Mouse (Mus musculus): ENCODE results near the gene Dnajc4. TPM values are rescaled to one million over a fixed set of nuclear protein-coding genes. Genes with fewer than 3 reads are reported as not detected.

Gene Dnajc4
- polyA plus RNA-seq, 1 experiment: 15.8 TPM

- Histone ChIP-seq H3K27ac (ENCODE audit: insufficient read depth, low read length) (no peak overlapping the region), H3K9me3 (replicated peaks; ENCODE audit: control insufficient read depth, insufficient read depth, low read length, poor library complexity, severe bottlenecking) (no peaks in the 10 kb centered on the region), H3K27me3 (ENCODE audit: control insufficient read depth, insufficient read depth, low read length, poor library complexity, severe bottlenecking) (no peaks in the 10 kb centered on the region), H3K36me3 (ENCODE audit: control insufficient read depth, insufficient read depth, low read length, poor library complexity, severe bottlenecking) (peaks cover 12% of the 10 kb centered on the region; the same call in 1 of the 2 replicates), H3K4me3 (ENCODE audit: low read depth, low read length) (peak overlapping the region; percentile 5), H3K4me1 (ENCODE audit: control insufficient read depth, insufficient read depth, low read length) (no peaks in the 10 kb centered on the region), H3K9ac (ENCODE audit: low read depth, poor library complexity, severe bottlenecking) (peak overlapping the region; percentile 91)
- TF ChIP-seq EP300 (IDR thresholded peaks at IDR 0.05; ENCODE audit: insufficient read depth, low read depth, low read length) (no peak), CTCF (IDR thresholded peaks at IDR 0.05; ENCODE audit: low read depth, low read length) (no peak), POLR2A (IDR thresholded peaks at IDR 0.05; ENCODE audit: insufficient read depth, low read length) (no peak)
Measured at GRCm38 (mm10) chr19:6985951-6986708, 6.2 kb downstream of the Dnajc4 start.

DNA sequence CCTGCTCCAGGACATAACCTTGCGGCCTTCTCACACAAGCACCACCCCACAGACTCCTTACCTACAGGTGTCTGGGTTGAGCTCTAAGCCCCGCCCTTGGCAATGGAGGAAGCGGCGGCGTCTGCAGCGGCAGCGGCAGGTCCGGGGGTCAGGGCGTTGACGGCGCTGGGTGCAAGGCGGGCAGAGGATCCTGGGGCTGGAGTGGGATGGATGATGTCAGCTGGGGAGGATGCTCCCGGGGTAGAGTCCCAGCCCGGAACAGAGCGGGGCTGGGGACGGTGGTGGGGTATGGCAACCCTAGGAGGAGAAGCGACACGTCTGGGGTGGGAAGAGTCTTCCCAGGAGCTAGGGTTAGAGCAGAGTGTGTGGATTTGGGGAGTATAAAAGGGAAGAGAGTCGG lies 7.1 kb downstream of the Dnajc4 start:
- no peaks in the 10 kb centered on the region for H3K9me3 ChIP-seq (replicated peaks; ENCODE audit: control insufficient read depth, insufficient read depth, low read length, poor library complexity, severe bottlenecking)
- peak overlapping the region; percentile 40 for H3K4me3 ChIP-seq (ENCODE audit: low read depth, low read length)
- H3K27me3 ChIP-seq (ENCODE audit: control insufficient read depth, insufficient read depth, low read length, poor library complexity, severe bottlenecking): no peaks in the 10 kb centered on the region
- no peaks in the 10 kb centered on the region for H3K4me1 ChIP-seq (ENCODE audit: control insufficient read depth, insufficient read depth, low read length)
- H3K27ac ChIP-seq (ENCODE audit: insufficient read depth, low read length): no peak overlapping the region
- H3K9ac ChIP-seq (ENCODE audit: low read depth, poor library complexity, severe bottlenecking): peak overlapping the region; percentile 25; the same call in 1 of the 2 replicates
- H3K36me3 ChIP-seq (ENCODE audit: control insufficient read depth, insufficient read depth, low read length, poor library complexity, severe bottlenecking): peaks cover 12% of the 10 kb centered on the region; the same call in 1 of the 2 replicates
- TF ChIP-seq CTCF (IDR thresholded peaks at IDR 0.05; ENCODE audit: low read depth, low read length) (no peak), POLR2A (IDR thresholded peaks at IDR 0.05; ENCODE audit: insufficient read depth, low read length) (no peak), EP300 (IDR thresholded peaks at IDR 0.05; ENCODE audit: insufficient read depth, low read depth, low read length) (no peak)

DNA sequence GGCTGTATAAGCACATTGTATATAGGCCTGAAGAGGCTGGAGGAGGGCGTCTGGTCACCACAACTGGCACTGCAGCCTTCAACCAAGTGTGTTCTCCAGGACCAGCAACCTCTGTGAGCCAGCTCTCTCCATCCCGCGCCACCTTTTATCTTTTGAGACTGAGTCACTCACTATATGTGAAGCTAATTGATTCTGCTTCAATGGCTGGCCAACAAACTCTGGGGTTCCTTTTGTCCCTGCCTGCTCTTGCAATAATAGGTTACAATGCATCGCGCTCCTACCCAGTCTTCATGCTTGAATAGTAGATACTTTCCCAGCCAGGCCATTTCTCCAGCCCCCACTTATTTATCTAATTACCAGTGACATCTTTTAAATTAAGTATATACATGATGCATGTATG lies 8.8 kb downstream of the Dnajc4 start:
- Histone ChIP-seq H3K4me1 (ENCODE audit: control insufficient read depth, insufficient read depth, low read length) (no peaks in the 10 kb centered on the region), H3K27me3 (ENCODE audit: control insufficient read depth, insufficient read depth, low read length, poor library complexity, severe bottlenecking) (no peaks in the 10 kb centered on the region), H3K9ac (ENCODE audit: low read depth, poor library complexity, severe bottlenecking) (no peak overlapping the region), H3K36me3 (ENCODE audit: control insufficient read depth, insufficient read depth, low read length, poor library complexity, severe bottlenecking) (peaks cover 12% of the 10 kb centered on the region; the same call in 1 of the 2 replicates), H3K4me3 (ENCODE audit: low read depth, low read length) (no peak overlapping the region), H3K27ac (ENCODE audit: insufficient read depth, low read length) (no peak overlapping the region), H3K9me3 (replicated peaks; ENCODE audit: control insufficient read depth, insufficient read depth, low read length, poor library complexity, severe bottlenecking) (no peaks in the 10 kb centered on the region)
- TF ChIP-seq POLR2A (IDR thresholded peaks at IDR 0.05; ENCODE audit: insufficient read depth, low read length): no peak
- TF ChIP-seq CTCF (IDR thresholded peaks at IDR 0.05; ENCODE audit: low read depth, low read length): no peak
- no peak for TF ChIP-seq EP300 (IDR thresholded peaks at IDR 0.05; ENCODE audit: insufficient read depth, low read depth, low read length)

DNA sequence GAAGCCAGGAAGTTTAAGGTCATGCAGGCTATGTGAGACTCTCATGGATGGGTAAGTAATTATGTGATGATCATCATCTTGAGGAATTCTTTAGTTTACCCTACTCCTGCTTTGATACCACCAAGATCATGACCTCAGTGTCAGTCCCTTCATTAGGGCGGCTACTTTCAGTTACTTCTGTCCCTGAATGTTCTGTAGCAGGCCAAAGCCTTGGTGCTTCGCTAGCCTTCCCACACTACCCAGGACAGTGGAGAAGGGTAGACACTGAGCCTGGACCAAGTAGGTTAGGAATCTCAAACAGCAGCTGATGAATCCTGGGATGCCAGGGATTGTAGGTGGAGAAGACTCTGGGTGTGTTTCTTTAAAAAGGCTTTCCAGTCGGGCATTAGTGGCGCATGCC lies 10.9 kb downstream of the Dnajc4 start:
- H3K27ac ChIP-seq (ENCODE audit: insufficient read depth, low read length): no peak overlapping the region
- no peak overlapping the region for H3K4me3 ChIP-seq (ENCODE audit: low read depth, low read length)
- TF ChIP-seq EP300 (IDR thresholded peaks at IDR 0.05; ENCODE audit: insufficient read depth, low read depth, low read length) (no peak), POLR2A (IDR thresholded peaks at IDR 0.05; ENCODE audit: insufficient read depth, low read length) (no peak), CTCF (IDR thresholded peaks at IDR 0.05; ENCODE audit: low read depth, low read length) (no peak)
- H3K36me3 ChIP-seq (ENCODE audit: control insufficient read depth, insufficient read depth, low read length, poor library complexity, severe bottlenecking): peaks cover 26% of the 10 kb centered on the region
- no peak overlapping the region for H3K9ac ChIP-seq (ENCODE audit: low read depth, poor library complexity, severe bottlenecking)
- no peaks in the 10 kb centered on the region for H3K9me3 ChIP-seq (replicated peaks; ENCODE audit: control insufficient read depth, insufficient read depth, low read length, poor library complexity, severe bottlenecking)
- no peaks in the 10 kb centered on the region for H3K27me3 ChIP-seq (ENCODE audit: control insufficient read depth, insufficient read depth, low read length, poor library complexity, severe bottlenecking)
- H3K4me1 ChIP-seq (ENCODE audit: control insufficient read depth, insufficient read depth, low read length): no peaks in the 10 kb centered on the region

DNA sequence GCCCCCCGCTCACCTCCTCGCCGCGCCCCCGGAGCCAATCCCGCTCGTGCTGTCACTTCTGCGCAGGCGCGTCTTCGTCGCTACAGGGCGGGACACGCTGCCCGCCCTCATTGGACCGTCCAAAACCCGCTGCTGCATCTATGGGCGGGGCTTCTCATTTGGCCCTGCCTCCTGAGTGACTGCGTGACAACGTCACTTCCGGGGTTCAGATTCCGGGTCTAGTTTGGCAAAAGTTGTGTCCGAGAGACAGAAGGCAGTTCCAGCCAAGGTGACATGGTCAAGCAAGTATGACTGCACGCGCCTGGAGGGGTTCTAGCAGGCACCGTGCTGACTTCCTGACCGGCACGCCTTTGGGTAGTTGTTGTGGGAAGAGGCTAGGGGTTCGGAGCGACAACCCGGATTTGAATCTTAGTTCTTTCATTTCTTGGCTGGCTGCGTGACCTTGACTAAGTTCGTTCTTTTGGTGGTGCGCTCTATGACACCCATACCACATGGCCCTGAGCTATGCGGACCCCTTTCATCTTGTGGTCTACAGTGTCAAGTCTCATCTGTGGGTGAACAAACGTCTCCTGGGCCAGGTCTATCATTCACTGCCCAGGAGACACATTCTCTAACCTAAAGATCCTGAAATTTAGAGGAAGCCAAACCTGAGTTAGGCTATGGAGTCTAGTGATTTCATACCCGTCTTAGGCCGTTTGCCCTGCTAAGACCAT lies 11.8 kb downstream of the Dnajc4 start, which contains the start of gene Fkbp2:
Gene Fkbp2 (minus strand): TSS at position 121 of the 713 bp plus-strand sequence.
- H3K27me3 ChIP-seq (ENCODE audit: control insufficient read depth, insufficient read depth, low read length, poor library complexity, severe bottlenecking): no peaks in the 10 kb centered on the region
- no peaks in the 10 kb centered on the region for H3K9me3 ChIP-seq (replicated peaks; ENCODE audit: control insufficient read depth, insufficient read depth, low read length, poor library complexity, severe bottlenecking)
- H3K4me3 ChIP-seq (ENCODE audit: low read depth, low read length): peak within 1 kb of the TSS; percentile 85
- H3K36me3 ChIP-seq (ENCODE audit: control insufficient read depth, insufficient read depth, low read length, poor library complexity, severe bottlenecking): peaks cover 26% of the 10 kb centered on the region
- no peak for TF ChIP-seq POLR2A (IDR thresholded peaks at IDR 0.05; ENCODE audit: insufficient read depth, low read length)
- no peak for TF ChIP-seq EP300 (IDR thresholded peaks at IDR 0.05; ENCODE audit: insufficient read depth, low read depth, low read length)
- TF ChIP-seq CTCF (IDR thresholded peaks at IDR 0.05; ENCODE audit: low read depth, low read length): no peak
- peak within 1 kb of the TSS; percentile 12; the same call in 1 of the 2 replicates for H3K27ac ChIP-seq (ENCODE audit: insufficient read depth, low read length)
- H3K4me1 ChIP-seq (ENCODE audit: control insufficient read depth, insufficient read depth, low read length): no peaks in the 10 kb centered on the region
- peak within 1 kb of the TSS; percentile 59 for H3K9ac ChIP-seq (ENCODE audit: low read depth, poor library complexity, severe bottlenecking)
